Mouse (Mus musculus) spleen, adult 2 months (tissue): ENCODE measurements at regions not wholly inside any gene's neighbourhood (a gene's known extent, or its start where the extent isn't known, plus 50 kb on each side); places are given as distances from the start of the nearest gene placed in this dataset.

Experiments
- CTCF ChIP-seq: fragments of 200-500 bp; IDR thresholded peaks from 2 replicates; pipeline ENCODE4 v1.5.1; 2011; ENCODE audit warnings: mild to moderate bottlenecking, inconsistent platforms; ENCODE audit not compliant: insufficient read depth, insufficient read length, insufficient replicate concordance; ENCODE audit errors: extremely low read depth
- POLR2A ChIP-seq: fragments of 200-500 bp; IDR thresholded peaks from 2 replicates; pipeline ENCODE4 v1.6.1; 2011; ENCODE audit warnings: low read depth, low read length, inconsistent platforms

- no peak for TF ChIP-seq CTCF
- TF ChIP-seq POLR2A, result no peak
Observed at GRCm38 (mm10) chr8:80210361-80210760, 152.6 kb upstream of the Hhip start.
